Comparison of ENCODE assay signal across 8 mouse cellular contexts in genomic region chr11:71389659-71390058, GRCm38 (mm10).
DNase-seq lines count a peak whose midpoint lies in the region; ATAC-seq lines count a peak whose summit lies in the region.

No protein-coding gene starts in this region.

- peak; percentile 81 for ATAC-seq in forebrain, embryonic 13.5 days

- 15% methylated on average over 7 of the region's 7 CpGs for WGBS in forebrain, embryonic 13.5 days

- H3K4me1 ChIP-seq in forebrain, embryonic 13.5 days: peaks cover 13% of the 10 kb centered on the region

- no peak overlapping the region; the same call in 1 of the 2 replicates for H3K4me3 ChIP-seq in forebrain, embryonic 13.5 days

- intact Hi-C loops in heart, postnatal 25 days (cut with DNase I): no loop called here

- no peaks in the 10 kb centered on the region for H3K36me3 ChIP-seq in forebrain, embryonic 13.5 days (ENCODE audit: poor library complexity, severe bottlenecking)

- peak; percentile 9 for DNase-seq in lung, postnatal 10 days
- no peak for DNase-seq in lung, postnatal 36 days
- DNase-seq in cerebellum, adult 11-12 months: peak; percentile 63
- DNase-seq in layer of hippocampus, postnatal 25 days (ENCODE audit: extremely low spot score in 1 of 2, low spot score in 1 of 2): peak; percentile 15 to 32
- DNase-seq in retina, postnatal 1 day: peak; percentile 90
- DNase-seq in spleen, adult 12 weeks (ENCODE audit: low spot score): no peak
- DNase-seq in heart, postnatal 25 days (ENCODE audit: low spot score): no peak

- H3K27me3 ChIP-seq in forebrain, embryonic 13.5 days: no peaks in the 10 kb centered on the region

- H3K9ac ChIP-seq in forebrain, embryonic 13.5 days: peak overlapping the region; percentile 45; the same call in 1 of the 2 replicates

- peak overlapping the region; percentile 65 for H3K27ac ChIP-seq in forebrain, embryonic 13.5 days

- H3K9me3 ChIP-seq in forebrain, embryonic 13.5 days (replicated peaks): no peaks in the 10 kb centered on the region

- peak overlapping the region; percentile 37 for H3K4me2 ChIP-seq in forebrain, embryonic 13.5 days

Comparison
In these comparisons a context has a peak if more than half of its experiments do, and no peak if none do; other contexts are left out.
1. DNase-seq: peak in lung, postnatal 10 days (single experiment), cerebellum, adult 11-12 months (single experiment), layer of hippocampus, postnatal 25 days (2 of 2) and retina, postnatal 1 day (single experiment); none in lung, postnatal 36 days (single experiment), spleen, adult 12 weeks (single experiment) and heart, postnatal 25 days (single experiment).